Mouse (Mus musculus) E14TG2a.4 (cell line): ENCODE measurements at regions not wholly inside any gene's neighbourhood (a gene's known extent, or its start where the extent isn't known, plus 50 kb on each side); places are given as distances from the start of the nearest gene placed in this dataset.

Experiments used
- CTCF ChIP-seq: conservative IDR thresholded peaks from 2 replicates; pipeline ENCODE4 v1.5.1; 2014; ENCODE audit warnings: low read length
- NANOG ChIP-seq: IDR thresholded peaks from 2 replicates; pipeline ENCODE4 v1.6.1; 2014; ENCODE audit warnings: borderline replicate concordance, low read length, mixed read lengths

GRCm38 (mm10) chr6:31146779-31147178 is 187.9 kb upstream of the Klf14 start:
- no peak for TF ChIP-seq CTCF
- no peak for TF ChIP-seq NANOG
